Mouse (Mus musculus) hindlimb bud, embryonic 11.5 days (tissue): Measurements from ENCODE around the gene Scly.

Source experiments
- DNase-seq: peaks from one replicate; pipeline ENCODE4 v3.0.0-alpha.2; 2012; ENCODE audit warnings: low read depth, low spot score; ENCODE audit errors: extremely low spot score

Gene Scly

GRCm38 (mm10) chr1:91299707-91300426 lies 1.7 kb downstream of the Scly start:
- no peak for DNase-seq

GRCm38 (mm10) chr1:91301206-91301920 lies 3.2 kb downstream of the Scly start:
- DNase-seq: no peak

- no peak for DNase-seq
Measured at GRCm38 (mm10) chr1:91302021-91302420, 3.9 kb downstream of the Scly start.

GRCm38 (mm10) chr1:91304621-91305020 lies 6.5 kb downstream of the Scly start:
- DNase-seq: no peak

- no peak for DNase-seq
Measured at GRCm38 (mm10) chr1:91309366-91310085, 11.4 kb downstream of the Scly start.

GRCm38 (mm10) chr1:91312273-91312672 lies 14.1 kb downstream of the Scly start:
- no peak for DNase-seq

- DNase-seq: no peak
Measured at GRCm38 (mm10) chr1:91313251-91313650, 15.1 kb downstream of the Scly start.

GRCm38 (mm10) chr1:91317656-91318055 lies 19.5 kb downstream of the Scly start:
- DNase-seq: no peak

- no peak for DNase-seq
Measured at GRCm38 (mm10) chr1:91321760-91322438, 23.8 kb downstream of the Scly start, which contains the start of gene Espnl. Gene Espnl, plus strand, starts transcription at chr1:91322075.

- DNase-seq: no peak
Measured at GRCm38 (mm10) chr1:91324646-91325045, 26.5 kb downstream of the Scly start.

- DNase-seq: no peak
Measured at GRCm38 (mm10) chr1:91325488-91326042, 27.4 kb downstream of the Scly start.

- DNase-seq: no peak
Measured at GRCm38 (mm10) chr1:91332102-91332501, 34.0 kb downstream of the Scly start.

- no peak for DNase-seq
Measured at GRCm38 (mm10) chr1:91333582-91333981, 35.4 kb downstream of the Scly start.

- DNase-seq: no peak
Measured at GRCm38 (mm10) chr1:91337355-91337754, 39.2 kb downstream of the Scly start.

- DNase-seq: no peak
Measured at GRCm38 (mm10) chr1:91344001-91344400, 45.9 kb downstream of the Scly start.

GRCm38 (mm10) chr1:91344921-91345685 lies 47.0 kb downstream of the Scly start:
- no peak for DNase-seq

GRCm38 (mm10) chr1:91346892-91347291 lies 48.8 kb downstream of the Scly start:
- DNase-seq: peak; percentile 26

- DNase-seq: no peak
Measured at GRCm38 (mm10) chr1:91350841-91351240, 52.7 kb downstream of the Scly start, which contains the start of gene Klhl30. Gene Klhl30, plus strand, starts transcription at chr1:91351016.

GRCm38 (mm10) chr1:91351249-91351648 lies 53.1 kb downstream of the Scly start:
- no peak for DNase-seq

- no peak for DNase-seq
Measured at GRCm38 (mm10) chr1:91352277-91352676, 54.1 kb downstream of the Scly start.
